Mouse (Mus musculus) stomach, postnatal 0 days (tissue): ENCODE measurements around the gene Pcnx3.

Source experiments
- CTCF ChIP-seq: IDR thresholded peaks from 2 replicates; pipeline ENCODE4 v1.5.1; 2016; ENCODE audit warnings: antibody characterized with exemption, low read depth, mild to moderate bottlenecking, moderate library complexity
- EP300 ChIP-seq: optimal IDR thresholded peaks from 2 replicates; pipeline ENCODE3; 2016; ENCODE audit warnings: antibody characterized with exemption

DNA sequence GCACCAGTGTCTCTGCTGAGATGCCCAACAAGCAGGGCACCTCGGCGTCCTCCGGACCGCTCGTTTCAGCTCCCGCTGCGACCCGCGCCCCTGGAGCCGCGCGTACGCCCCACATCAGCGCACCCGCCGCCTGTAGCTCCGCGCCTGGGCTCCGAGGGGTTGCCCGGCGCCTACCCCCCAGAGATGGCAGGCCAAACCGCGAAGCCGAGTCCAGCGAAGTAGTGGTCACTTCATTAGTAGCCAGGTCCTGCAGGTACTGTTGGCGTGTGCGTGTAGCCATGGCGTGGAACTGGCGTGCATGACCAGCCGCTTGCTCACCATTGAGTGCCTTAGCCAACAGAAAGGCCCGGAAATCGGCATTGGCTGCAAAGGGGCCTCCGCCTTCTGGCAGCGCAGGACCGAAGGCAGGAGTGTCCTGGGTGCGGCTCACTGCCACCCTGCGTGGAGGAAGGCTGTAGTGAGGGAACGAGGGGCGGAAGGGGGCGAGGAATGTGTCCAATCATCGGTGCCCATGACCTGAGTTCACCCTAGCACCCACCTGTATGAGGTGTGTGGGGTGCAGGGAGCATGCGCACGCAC, 33.9 kb downstream of the Pcnx3 start:
- TF ChIP-seq CTCF = no peak
- TF ChIP-seq EP300 = no peak
